Mouse (Mus musculus) gonadal fat pad, adult 2 months (tissue): Measurements from ENCODE around the gene Ube2i. TPM values are rescaled to one million over a fixed set of nuclear protein-coding genes. Genes with fewer than 3 reads are reported as not detected.

Experiments
- DNase-seq: peaks from one replicate; pipeline ENCODE4 v3.0.0-alpha.2; 2012; ENCODE audit warnings: low read depth
- polyA plus RNA-seq: library from polyadenylated mRNA; depleted of rRNA; stranded (reverse); fragments of >200 nt; gene quantifications from 2 replicates; pipeline ENCODE4 v1.2.3, GENCODE M21; 2012; rRNA removed

The Ube2i gene
- polyA plus RNA-seq, 1 experiment = 136 TPM

- no peak for DNase-seq
Measured at GRCm38 (mm10) chr17:25218967-25219366, 55.5 kb downstream of the Ube2i start.

GRCm38 (mm10) chr17:25215431-25215830, 59.0 kb downstream of the Ube2i start:
- no peak for DNase-seq

Other genes with a start within 250 kb of the Ube2i start
- gene Tmem204, start 191.0 kb downstream of the Ube2i start, polyA plus RNA-seq = 37.6 and 53.0 TPM in 2 replicates
- gene Telo2, start 158.7 kb downstream of the Ube2i start, polyA plus RNA-seq = 17.3 and 25.3 TPM in 2 replicates
- 0.15 and 0.18 TPM in 2 replicates for gene Ptx4, start 153.9 kb downstream of the Ube2i start, polyA plus RNA-seq
- gene Clcn7, start 141.2 kb downstream of the Ube2i start, polyA plus RNA-seq = 82.7 and 93.5 TPM in 2 replicates
- gene Ccdc154, start 112.2 kb downstream of the Ube2i start, polyA plus RNA-seq = 0.04 TPM in 1 of 2 replicates, not detected in the other
- gene Gm38655, start 99.2 kb downstream of the Ube2i start, polyA plus RNA-seq = 0.24 and 0.57 TPM in 2 replicates
- 9.5 and 10.5 TPM in 2 replicates for gene BC003965, start 90.1 kb downstream of the Ube2i start, polyA plus RNA-seq
- gene Unkl, start 86.2 kb downstream of the Ube2i start, polyA plus RNA-seq = 14.8 and 17.1 TPM in 2 replicates
- 58.7 and 60.3 TPM in 2 replicates for gene Gnptg, start 34.5 kb downstream of the Ube2i start, polyA plus RNA-seq
- 21.5 and 24.7 TPM in 2 replicates for gene Tsr3, start 34.5 kb downstream of the Ube2i start, polyA plus RNA-seq
- gene Baiap3, start 18.3 kb downstream of the Ube2i start, polyA plus RNA-seq = 4.0 and 4.3 TPM in 2 replicates
- 0.34 and 0.42 TPM in 2 replicates for gene Prss34, start 23.8 kb upstream of the Ube2i start, polyA plus RNA-seq
- gene Prss28, start 34.0 kb upstream of the Ube2i start, polyA plus RNA-seq = not detected in 2 replicates
- gene Prss29, start 44.0 kb upstream of the Ube2i start, polyA plus RNA-seq = 0.27 TPM in 1 of 2 replicates, not detected in the other
- 0.32 and 0.44 TPM in 2 replicates for gene Tpsab1, start 70.9 kb upstream of the Ube2i start, polyA plus RNA-seq
- 4.3 and 9.6 TPM in 2 replicates for gene Tpsb2, start 91.7 kb upstream of the Ube2i start, polyA plus RNA-seq
- gene Tpsg1, start 94.7 kb upstream of the Ube2i start, polyA plus RNA-seq = 0.25 TPM in 1 of 2 replicates, not detected in the other
- 8.9 and 15.1 TPM in 2 replicates for gene Cacna1h, start 159.2 kb upstream of the Ube2i start, polyA plus RNA-seq
- 3.0 and 4.3 TPM in 2 replicates for gene Tekt4, start 180.0 kb upstream of the Ube2i start, polyA plus RNA-seq
- gene Sstr5, start 222.7 kb upstream of the Ube2i start, polyA plus RNA-seq = 0.08 TPM in 1 of 2 replicates, not detected in the other